Mouse (Mus musculus) stomach, postnatal 0 days (tissue): ENCODE results near the gene Ptprk.

Experiments used
- CTCF ChIP-seq: IDR thresholded peaks from 2 replicates; pipeline ENCODE4 v1.5.1; 2016; ENCODE audit warnings: antibody characterized with exemption, low read depth, mild to moderate bottlenecking, moderate library complexity
- EP300 ChIP-seq: optimal IDR thresholded peaks from 2 replicates; pipeline ENCODE3; 2016; ENCODE audit warnings: antibody characterized with exemption

- TF ChIP-seq CTCF, result no peak
- no peak for TF ChIP-seq EP300
Measured at GRCm38 (mm10) chr10:28459963-28460362, 385.3 kb downstream of the Ptprk start.
